Mouse (Mus musculus) lung, embryonic 16.5 days (tissue): Measurements from ENCODE around the gene Pafah2. TPM values are rescaled to one million over a fixed set of nuclear protein-coding genes. Genes with fewer than 3 reads are reported as not detected.

Experiments used
- ATAC-seq: fragments of 200-750 bp; cut with Nextera tagmentation; 2 replicates; pipeline ENCODE4 v1.8.0; 2017; ENCODE audit warnings: low read depth, mild to moderate bottlenecking, moderate library complexity
- H3K27ac ChIP-seq: fragments of 300-500 bp; sonication (generic); 2 replicates; pipeline ENCODE4 v1.5.1; 2014; ENCODE audit warnings: mild to moderate bottlenecking, control low read depth, low read length
- H3K27me3 ChIP-seq: fragments of 300-500 bp; sonication (generic); 2 replicates; pipeline ENCODE4 v1.6.1; 2014; ENCODE audit warnings: low read depth, low read length, mixed read lengths; ENCODE audit not compliant: control insufficient read depth, insufficient read depth
- H3K36me3 ChIP-seq: fragments of 300-500 bp; sonication (generic); 2 replicates; pipeline ENCODE4 v1.6.1; 2014; ENCODE audit warnings: low read length; ENCODE audit not compliant: control insufficient read depth, insufficient read depth
- H3K4me1 ChIP-seq: fragments of 300-500 bp; sonication (generic); replicated peaks from 2 replicates; pipeline ENCODE4 v1.6.1; 2014; ENCODE audit warnings: low read length, mixed read lengths; ENCODE audit not compliant: control insufficient read depth, insufficient read depth
- H3K4me2 ChIP-seq: fragments of 300-500 bp; sonication (generic); 2 replicates; pipeline ENCODE4 v1.6.1; 2014; ENCODE audit warnings: low read depth, low read length, control low read depth
- H3K4me3 ChIP-seq: fragments of 300-500 bp; sonication (generic); 2 replicates; pipeline ENCODE4 v1.5.1; 2014; ENCODE audit warnings: mild to moderate bottlenecking, low read length, control low read depth
- H3K9ac ChIP-seq: fragments of 300-500 bp; sonication (generic); 2 replicates; pipeline ENCODE4 v1.6.1; 2014; ENCODE audit warnings: low read length, control low read depth
- H3K9me3 ChIP-seq: fragments of 300-500 bp; sonication (generic); 2 replicates; pipeline ENCODE4 v1.6.1; 2016; ENCODE audit warnings: low read length; ENCODE audit not compliant: control insufficient read depth
- WGBS: fragments of 180-500 bp; shearing (Covaris S2); extraction: QIAGEN DNeasy Blood & Tissue Kit; methylation state at CpG from one replicate; pipeline ENCODE4 v1.1.7; 2014; 5-methylcytosine and 5-hydroxymethylcytosine counted together
- polyA plus RNA-seq: library from polyadenylated mRNA; unstranded; fragments of >200 nt; fragmentation: Nextera tagmentation; extraction: Ambion mirVana; gene quantifications from 2 replicates; pipeline ENCODE4 v1.2.1, GENCODE M21; 2015

Pafah2 gene
- polyA plus RNA-seq, 1 experiment from 2014 or later, result 14.3 TPM

GRCm38 (mm10) chr4:134444949-134445348 is 48.8 kb downstream of the Pafah2 start:
- Histone ChIP-seq H3K9me3 (peaks cover 5% of the 10 kb centered on the region; the same call in 1 of the 2 replicates), H3K9ac (no peak overlapping the region), H3K27ac (no peak overlapping the region), H3K36me3 (no peaks in the 10 kb centered on the region), H3K4me1 (no peaks in the 10 kb centered on the region), H3K4me3 (no peak overlapping the region), H3K27me3 (no peaks in the 10 kb centered on the region; the same call in 1 of the 2 replicates), H3K4me2 (no peak overlapping the region)
- 38% methylated on average over 7 of the region's 7 CpGs for WGBS
- no peak for ATAC-seq

DNA sequence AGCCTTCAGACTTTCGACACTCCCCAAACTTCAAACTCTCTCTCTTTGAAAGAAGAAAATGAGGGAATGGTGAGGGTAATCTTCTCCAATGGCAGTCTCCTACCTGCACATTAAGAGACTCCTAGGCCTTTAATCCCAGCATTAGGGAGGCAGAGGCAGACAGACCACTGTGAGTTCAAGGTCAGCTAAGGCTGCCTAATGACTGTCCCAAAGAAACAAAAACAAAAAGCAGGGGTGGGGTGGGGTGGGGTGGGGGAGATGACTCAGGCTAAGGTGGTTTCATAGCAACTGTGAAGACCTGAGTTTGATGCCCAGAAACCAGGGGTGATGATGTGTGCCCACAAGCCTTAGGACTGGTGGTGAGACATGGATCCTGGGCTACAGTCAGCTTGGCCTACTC is 49.4 kb downstream of the Pafah2 start:
- H3K9ac ChIP-seq, result no peak overlapping the region
- H3K36me3 ChIP-seq, result no peaks in the 10 kb centered on the region
- H3K9me3 ChIP-seq, result peaks cover 5% of the 10 kb centered on the region; the same call in 1 of the 2 replicates
- ATAC-seq, result no peak
- no peak overlapping the region for H3K4me3 ChIP-seq
- no peak overlapping the region for H3K27ac ChIP-seq
- peaks cover 4% of the 10 kb centered on the region for H3K4me1 ChIP-seq
- H3K4me2 ChIP-seq, result no peak overlapping the region
- peaks cover 3% of the 10 kb centered on the region; the same call in 1 of the 2 replicates for H3K27me3 ChIP-seq
- WGBS, result 32% methylated on average over 1 of the region's 1 CpGs

GRCm38 (mm10) chr4:134447966-134448365 is 51.8 kb downstream of the Pafah2 start:
- H3K36me3 ChIP-seq, result no peaks in the 10 kb centered on the region
- H3K9me3 ChIP-seq, result peaks cover 2% of the 10 kb centered on the region; the same call in 1 of the 2 replicates
- no peak overlapping the region for H3K9ac ChIP-seq
- H3K4me2 ChIP-seq, result no peak overlapping the region
- peaks cover 13% of the 10 kb centered on the region for H3K27me3 ChIP-seq
- H3K4me1 ChIP-seq, result peaks cover 6% of the 10 kb centered on the region
- H3K4me3 ChIP-seq, result no peak overlapping the region
- no peak overlapping the region for H3K27ac ChIP-seq
- WGBS, result 31% methylated on average over 23 of the region's 23 CpGs
- ATAC-seq, result no peak

- ATAC-seq, result peak; percentile 56; the same call in 1 of the 2 replicates
Measured at GRCm38 (mm10) chr4:134449595-134450391, 53.7 kb downstream of the Pafah2 start.

DNA sequence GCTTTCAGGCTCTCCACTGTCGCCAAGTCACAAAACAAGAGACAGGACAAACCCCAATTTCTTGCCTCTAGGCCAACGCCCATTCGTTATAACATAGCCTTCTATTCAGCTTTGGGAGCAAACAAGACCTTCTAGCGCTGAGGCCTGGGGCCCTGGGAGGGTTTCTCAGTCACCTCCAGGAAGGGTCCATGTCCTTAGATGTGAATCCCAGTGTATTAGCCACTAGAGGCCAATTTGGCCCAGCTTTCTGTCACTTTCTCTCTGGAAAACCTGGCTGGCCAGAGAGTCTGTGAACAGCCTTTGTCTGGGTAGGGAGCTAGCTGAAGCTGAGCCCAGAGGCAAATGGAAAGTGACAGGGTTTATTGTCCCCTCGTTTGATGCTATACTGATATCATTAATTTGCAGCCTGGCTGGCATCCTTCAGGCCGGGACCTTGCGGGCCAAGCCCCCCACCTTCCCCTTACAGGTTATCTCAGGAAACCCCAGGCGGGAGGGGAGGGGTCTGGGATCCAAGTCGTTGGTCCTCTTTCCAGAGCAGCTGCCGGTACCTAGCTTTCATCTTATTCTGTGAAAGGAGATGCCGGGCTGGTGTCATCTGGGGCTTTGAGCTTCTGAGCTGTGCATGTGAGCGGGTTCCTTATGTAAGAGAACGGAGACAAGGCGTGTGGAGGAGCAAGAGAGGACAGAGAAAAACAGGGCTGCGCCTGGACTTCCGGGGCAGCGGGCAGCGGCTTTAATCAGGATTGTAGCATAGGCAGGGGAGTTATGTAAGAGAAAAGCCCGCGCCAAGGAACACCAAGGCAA is 54.5 kb downstream of the Pafah2 start:
- no peak overlapping the region for H3K27ac ChIP-seq
- no peak overlapping the region for H3K4me2 ChIP-seq
- H3K9ac ChIP-seq, result no peak overlapping the region
- H3K36me3 ChIP-seq, result no peaks in the 10 kb centered on the region
- peaks cover 28% of the 10 kb centered on the region for H3K27me3 ChIP-seq
- no peak overlapping the region for H3K4me3 ChIP-seq
- H3K9me3 ChIP-seq, result no peaks in the 10 kb centered on the region
- no peak; the same call in 1 of the 2 replicates for ATAC-seq
- H3K4me1 ChIP-seq, result peaks cover 6% of the 10 kb centered on the region
- 28% methylated on average over 20 of the region's 20 CpGs for WGBS

More at GRCm38 (mm10) chr4:134449595-134450391, 53.7 kb downstream of the Pafah2 start:
- no peak overlapping the region for H3K9ac ChIP-seq
- peaks cover 6% of the 10 kb centered on the region for H3K4me1 ChIP-seq
- H3K4me2 ChIP-seq, result no peak overlapping the region
- no peak overlapping the region for H3K4me3 ChIP-seq
- no peaks in the 10 kb centered on the region for H3K9me3 ChIP-seq
- H3K36me3 ChIP-seq, result no peaks in the 10 kb centered on the region
- no peak overlapping the region for H3K27ac ChIP-seq
- peaks cover 28% of the 10 kb centered on the region for H3K27me3 ChIP-seq
- WGBS, result 40% methylated on average over 13 of the region's 13 CpGs

- H3K36me3 ChIP-seq, result no peaks in the 10 kb centered on the region
- no peak overlapping the region; the same call in 1 of the 2 replicates for H3K4me2 ChIP-seq
Measured at GRCm38 (mm10) chr4:134451484-134451883, 55.4 kb downstream of the Pafah2 start.

DNA sequence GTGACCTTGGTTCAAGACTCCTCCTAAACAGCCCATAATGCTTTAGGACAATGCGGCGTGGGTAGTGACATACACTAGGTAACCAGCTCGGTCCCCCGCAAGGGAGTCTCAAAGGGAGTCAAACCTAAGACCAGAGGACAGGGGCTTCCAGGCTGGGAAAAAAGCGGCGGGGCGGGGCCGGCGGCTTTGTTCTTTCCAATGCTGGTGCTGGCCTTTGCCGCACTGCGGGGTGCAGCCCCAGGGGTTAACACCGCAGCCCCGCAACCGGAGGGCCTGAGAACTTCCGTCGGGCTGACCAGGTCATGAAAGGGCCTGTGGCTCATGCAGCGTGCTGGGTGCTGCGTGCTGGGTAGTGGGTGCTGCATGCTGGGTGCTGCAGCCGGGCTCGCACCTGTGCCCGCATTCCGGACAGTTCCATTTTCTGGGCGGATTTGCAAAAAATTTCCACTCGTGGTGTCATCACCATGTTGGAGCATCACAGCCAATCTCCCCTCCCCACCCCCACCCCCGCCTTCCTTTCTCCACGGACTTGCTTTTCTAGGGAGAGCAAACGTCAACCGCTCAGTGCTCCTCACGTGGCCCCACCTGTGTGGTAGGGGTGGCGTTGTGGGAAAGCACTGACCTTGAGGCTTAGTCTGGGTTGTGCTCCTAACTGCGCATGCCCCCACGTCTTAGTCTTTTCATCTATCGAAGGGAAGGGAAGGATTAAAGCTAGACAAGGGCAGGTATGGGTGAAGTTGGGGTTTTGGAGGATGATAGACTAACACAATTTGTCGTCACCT is 57.7 kb downstream of the Pafah2 start:
- Histone ChIP-seq H3K4me2 (no peak overlapping the region), H3K4me3 (no peak overlapping the region), H3K4me1 (peaks cover 6% of the 10 kb centered on the region), H3K36me3 (no peaks in the 10 kb centered on the region), H3K9me3 (no peaks in the 10 kb centered on the region), H3K27ac (no peak overlapping the region), H3K9ac (no peak overlapping the region), H3K27me3 (peaks cover 28% of the 10 kb centered on the region)
- ATAC-seq, result no peak
- WGBS, result 27% methylated on average over 34 of the region's 34 CpGs

More at GRCm38 (mm10) chr4:134451484-134451883, 55.4 kb downstream of the Pafah2 start:
- H3K4me3 ChIP-seq, result no peak overlapping the region
- 47% methylated on average over 9 of the region's 9 CpGs for WGBS
- H3K4me1 ChIP-seq, result peaks cover 6% of the 10 kb centered on the region
- no peak overlapping the region for H3K9ac ChIP-seq
- no peaks in the 10 kb centered on the region for H3K9me3 ChIP-seq
- H3K27ac ChIP-seq, result no peak overlapping the region
- H3K27me3 ChIP-seq, result peaks cover 28% of the 10 kb centered on the region
- ATAC-seq, result no peak

DNA sequence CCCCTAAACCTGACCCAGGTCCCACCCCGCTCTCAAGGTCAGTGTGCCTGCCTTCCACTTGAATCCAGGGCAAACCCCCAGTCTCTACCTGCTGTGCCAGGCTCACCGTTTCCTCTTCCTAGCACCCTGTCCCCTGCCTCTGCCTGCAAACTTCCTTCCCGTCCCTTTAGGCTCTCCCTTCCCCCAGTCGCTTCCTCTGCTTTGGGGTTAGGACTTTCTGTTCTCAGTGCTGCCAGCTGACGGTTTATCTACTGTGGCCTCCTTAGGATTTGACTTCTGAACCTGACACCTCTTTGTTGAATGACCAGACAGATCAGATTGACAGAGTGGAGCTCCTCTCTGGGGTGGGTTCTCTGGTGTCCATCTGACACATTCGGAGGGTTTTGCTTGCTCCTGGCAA is 59.2 kb downstream of the Pafah2 start:
- Histone ChIP-seq H3K9me3 (no peaks in the 10 kb centered on the region), H3K4me1 (peaks cover 4% of the 10 kb centered on the region), H3K4me3 (no peak overlapping the region), H3K27me3 (peaks cover 27% of the 10 kb centered on the region), H3K27ac (no peak overlapping the region), H3K36me3 (no peaks in the 10 kb centered on the region), H3K9ac (no peak overlapping the region), H3K4me2 (no peak overlapping the region)
- 24% methylated on average over 6 of the region's 6 CpGs for WGBS
- ATAC-seq, result 0 out of 2 replicates have a peak, but pooled peaks have one; percentile 41
